Mouse (Mus musculus) ES-Bruce4 (cell line): ENCODE results near the gene Fam47e. TPM values are rescaled to one million over a fixed set of nuclear protein-coding genes. Genes with fewer than 3 reads are reported as not detected.

ENCODE experiments used
- H3K27ac ChIP-seq: 2 replicates; pipeline ENCODE4 v1.5.1; 2012; ENCODE audit warnings: low read length, inconsistent platforms; ENCODE audit not compliant: insufficient read depth
- H3K27me3 ChIP-seq: 2 replicates; pipeline ENCODE4 v1.6.1; 2012; ENCODE audit warnings: mild to moderate bottlenecking, low read length, inconsistent platforms; ENCODE audit not compliant: control insufficient read depth, poor library complexity, insufficient read depth, severe bottlenecking
- H3K36me3 ChIP-seq: 2 replicates; pipeline ENCODE4 v1.6.1; 2012; ENCODE audit warnings: inconsistent platforms, mild to moderate bottlenecking, low read length, moderate library complexity; ENCODE audit not compliant: control insufficient read depth, poor library complexity, insufficient read depth, severe bottlenecking
- H3K4me1 ChIP-seq: one replicate; pipeline ENCODE4 v1.8.1; 2011; ENCODE audit warnings: low read length; ENCODE audit not compliant: control insufficient read depth, insufficient read depth
- H3K4me3 ChIP-seq: 2 replicates; pipeline ENCODE4 v1.5.1; 2011; ENCODE audit warnings: low read depth, mild to moderate bottlenecking, low read length
- H3K9ac ChIP-seq: 2 replicates; pipeline ENCODE4 v1.6.1; 2012; ENCODE audit warnings: low read depth, mild to moderate bottlenecking, inconsistent platforms; ENCODE audit not compliant: poor library complexity, severe bottlenecking
- H3K9me3 ChIP-seq: replicated peaks from 2 replicates; pipeline ENCODE4 v1.6.1; 2012; ENCODE audit warnings: mild to moderate bottlenecking, low read length, inconsistent platforms; ENCODE audit not compliant: control insufficient read depth, poor library complexity, insufficient read depth, severe bottlenecking
- CTCF ChIP-seq: IDR thresholded peaks from one replicate; pipeline ENCODE4 v1.8.1; 2011; ENCODE audit warnings: low read depth, low read length
- EP300 ChIP-seq: IDR thresholded peaks from 2 replicates; pipeline ENCODE4 v1.6.1; 2011; ENCODE audit warnings: low read depth, low read length; ENCODE audit not compliant: insufficient read depth
- POLR2A ChIP-seq: IDR thresholded peaks from one replicate; pipeline ENCODE4 v1.8.1; 2011; ENCODE audit warnings: low read length; ENCODE audit not compliant: insufficient read depth
- polyA plus RNA-seq: library from polyadenylated mRNA; stranded (reverse); fragments of >200 nt; gene quantifications from 2 replicates; pipeline ENCODE4 v1.2.4, GENCODE M21; 2011; ENCODE audit warnings: low read depth; ENCODE audit not compliant: missing spikeins, insufficient read depth, insufficient read length

Fam47e gene
- polyA plus RNA-seq, 1 experiment: not detected

- Histone ChIP-seq H3K9me3 (no peaks in the 10 kb centered on the region), H3K27me3 (no peaks in the 10 kb centered on the region), H3K36me3 (no peaks in the 10 kb centered on the region), H3K9ac (no peak overlapping the region), H3K4me3 (no peak overlapping the region), H3K4me1 (no peaks in the 10 kb centered on the region), H3K27ac (no peak overlapping the region)
- TF ChIP-seq EP300: no peak
- TF ChIP-seq POLR2A: no peak
- no peak for TF ChIP-seq CTCF
Observed at GRCm38 (mm10) chr5:92634916-92635315, 80.0 kb downstream of the Fam47e start.

GRCm38 (mm10) chr5:92635891-92636290, 81.0 kb downstream of the Fam47e start:
- H3K9ac ChIP-seq: no peak overlapping the region
- H3K27me3 ChIP-seq: no peaks in the 10 kb centered on the region
- H3K4me1 ChIP-seq: no peaks in the 10 kb centered on the region
- H3K9me3 ChIP-seq: no peaks in the 10 kb centered on the region
- no peaks in the 10 kb centered on the region for H3K36me3 ChIP-seq
- no peak overlapping the region for H3K4me3 ChIP-seq
- no peak overlapping the region for H3K27ac ChIP-seq
- TF ChIP-seq CTCF (no peak), POLR2A (no peak), EP300 (no peak)

- Histone ChIP-seq H3K27me3 (no peaks in the 10 kb centered on the region), H3K9ac (no peak overlapping the region), H3K4me3 (no peak overlapping the region), H3K36me3 (no peaks in the 10 kb centered on the region), H3K27ac (no peak overlapping the region), H3K4me1 (no peaks in the 10 kb centered on the region), H3K9me3 (no peaks in the 10 kb centered on the region)
- no peak for TF ChIP-seq CTCF
- no peak for TF ChIP-seq POLR2A
- TF ChIP-seq EP300: no peak
Observed at GRCm38 (mm10) chr5:92640861-92641260, 86.0 kb downstream of the Fam47e start.

Other genes starting within 250 kb of the Fam47e start
- gene Sdad1, start 244.6 kb upstream of the Fam47e start, polyA plus RNA-seq: 80.4 and 83.8 TPM in 2 replicates
- gene Cxcl9, start 227.0 kb upstream of the Fam47e start, polyA plus RNA-seq: not detected in 2 replicates
- not detected in 2 replicates for gene Art3, start 223.2 kb upstream of the Fam47e start, polyA plus RNA-seq
- gene Cxcl10, start 206.2 kb upstream of the Fam47e start, polyA plus RNA-seq: 9.3 and 11.7 TPM in 2 replicates
- gene Nup54, start 119.8 kb upstream of the Fam47e start, polyA plus RNA-seq: 99.7 and 109 TPM in 2 replicates
- gene Scarb2, start 48.2 kb upstream of the Fam47e start, polyA plus RNA-seq: 62.1 and 62.8 TPM in 2 replicates
- 2.7 and 2.8 TPM in 2 replicates for gene Stbd1, start 48.0 kb downstream of the Fam47e start, polyA plus RNA-seq
- 4.7 and 5.4 TPM in 2 replicates for gene Ccdc158, start 120.2 kb downstream of the Fam47e start, polyA plus RNA-seq
- 49.1 and 54.2 TPM in 2 replicates for gene Shroom3, start 128.4 kb downstream of the Fam47e start, polyA plus RNA-seq